Mouse (Mus musculus) hindbrain, embryonic 12.5 days (tissue): ENCODE measurements around the gene Syce2. TPM values are rescaled to one million over a fixed set of nuclear protein-coding genes. Genes with fewer than 3 reads are reported as not detected.

ENCODE experiments used
- microRNA-seq: library from miRNA; unstranded; fragments of <30 nt; microRNA quantifications from one replicate; pipeline ENCODE4, GENCODE M21; 2017
- polyA plus RNA-seq: library from polyadenylated mRNA; unstranded; fragments of >200 nt; fragmentation: Nextera tagmentation; extraction: Ambion mirVana; gene quantifications from 2 replicates; pipeline ENCODE4 v1.2.1, GENCODE M21; 2016

Syce2 gene
- polyA plus RNA-seq, 1 experiment from 2014 or later = 37.2 TPM

Small RNA genes within 50 kb of the gene (microRNA-seq; reads per million reads assigned to microRNA genes)
- gene Gm24197 (not detected), gene Mir7069 (1.4 reads per million)

Other genes with a start within 250 kb of the Syce2 start
- gene Ier2, start 209.3 kb upstream of the Syce2 start, polyA plus RNA-seq = 62.5 and 64.8 TPM in 2 replicates
- 51.2 and 55.9 TPM in 2 replicates for gene Trmt1, start 185.8 kb upstream of the Syce2 start, polyA plus RNA-seq
- 20.9 and 21.3 TPM in 2 replicates for gene Nacc1, start 184.2 kb upstream of the Syce2 start, polyA plus RNA-seq
- 4.6 and 4.9 TPM in 2 replicates for gene Lyl1, start 170.7 kb upstream of the Syce2 start, polyA plus RNA-seq
- gene G430095P16Rik, start 149.1 kb upstream of the Syce2 start, polyA plus RNA-seq = 3.0 and 3.6 TPM in 2 replicates
- 11.6 and 14.2 TPM in 2 replicates for gene Nfix, start 71.8 kb upstream of the Syce2 start, polyA plus RNA-seq
- 6.6 and 7.1 TPM in 2 replicates for gene Dand5, start 49.3 kb upstream of the Syce2 start, polyA plus RNA-seq
- 35.7 and 38.6 TPM in 2 replicates for gene Gadd45gip1, start 40.6 kb upstream of the Syce2 start, polyA plus RNA-seq
- gene Rad23a, start 31.4 kb upstream of the Syce2 start, polyA plus RNA-seq = 88.8 and 101 TPM in 2 replicates
- 792 and 820 TPM in 2 replicates for gene Calr, start 25.2 kb upstream of the Syce2 start, polyA plus RNA-seq
- 92.2 and 98.9 TPM in 2 replicates for gene Farsa, start 15.1 kb upstream of the Syce2 start, polyA plus RNA-seq
- gene Gcdh, start 21.8 kb downstream of the Syce2 start, polyA plus RNA-seq = 32.8 and 35.0 TPM in 2 replicates
- 3.7 and 4.2 TPM in 2 replicates for gene Klf1, start 29.8 kb downstream of the Syce2 start, polyA plus RNA-seq
- gene Dnase2a, start 36.4 kb downstream of the Syce2 start, polyA plus RNA-seq = 7.6 and 8.6 TPM in 2 replicates
- 36.8 and 37.9 TPM in 2 replicates for gene Mast1, start 65.2 kb downstream of the Syce2 start, polyA plus RNA-seq
- gene Rtbdn, start 74.9 kb downstream of the Syce2 start, polyA plus RNA-seq = 1.5 and 1.6 TPM in 2 replicates
- not detected in 2 replicates for gene Gm49661, start 97.3 kb downstream of the Syce2 start, polyA plus RNA-seq
- gene Prdx2, start 97.5 kb downstream of the Syce2 start, polyA plus RNA-seq = 1,088 and 1,187 TPM in 2 replicates
- 77.4 and 77.9 TPM in 2 replicates for gene Rnaseh2a, start 97.7 kb downstream of the Syce2 start, polyA plus RNA-seq
- gene Junb, start 106.6 kb downstream of the Syce2 start, polyA plus RNA-seq = 6.0 and 7.5 TPM in 2 replicates
- 16.3 and 18.7 TPM in 2 replicates for gene Hook2, start 118.5 kb downstream of the Syce2 start, polyA plus RNA-seq
- gene Best2, start 142.4 kb downstream of the Syce2 start, polyA plus RNA-seq = not detected in 2 replicates
- gene Asna1, start 153.2 kb downstream of the Syce2 start, polyA plus RNA-seq = 127 and 128 TPM in 2 replicates
- gene Trir, start 154.7 kb downstream of the Syce2 start, polyA plus RNA-seq = 162 and 174 TPM in 2 replicates
- 41.3 and 41.9 TPM in 2 replicates for gene Tnpo2, start 164.8 kb downstream of the Syce2 start, polyA plus RNA-seq
- gene Fbxw9, start 187.9 kb downstream of the Syce2 start, polyA plus RNA-seq = 42.4 and 43.6 TPM in 2 replicates
- 0.85 and 1.2 TPM in 2 replicates for gene Gm5741, start 195.9 kb downstream of the Syce2 start, polyA plus RNA-seq
- gene Dhps, start 199.6 kb downstream of the Syce2 start, polyA plus RNA-seq = 69.2 and 76.9 TPM in 2 replicates
- gene Wdr83os, start 208.6 kb downstream of the Syce2 start, polyA plus RNA-seq = 93.6 and 108 TPM in 2 replicates
- 46.0 and 48.4 TPM in 2 replicates for gene Wdr83, start 209.2 kb downstream of the Syce2 start, polyA plus RNA-seq
- gene Man2b1, start 211.2 kb downstream of the Syce2 start, polyA plus RNA-seq = 19.7 and 22.4 TPM in 2 replicates